Mouse (Mus musculus) forebrain, postnatal 0 days (tissue): Measurements from ENCODE around the gene Fibcd1. TPM values are rescaled to one million over a fixed set of nuclear protein-coding genes. Genes with fewer than 3 reads are reported as not detected.

Experiments
- ATAC-seq: fragments of 200-750 bp; cut with Nextera tagmentation; 2 replicates; pipeline ENCODE4 v1.8.0; 2017; ENCODE audit warnings: mild to moderate bottlenecking, moderate library complexity
- DNase-seq: peaks from one replicate; pipeline ENCODE4 v3.0.0-alpha.2; 2015
- H3K27ac ChIP-seq: fragments of 300-500 bp; sonication (generic); 2 replicates; pipeline ENCODE4 v1.5.1; 2014; ENCODE audit warnings: low read depth, mild to moderate bottlenecking, antibody characterized with exemption, low read length, moderate library complexity, mixed read lengths
- H3K27me3 ChIP-seq: fragments of 300-500 bp; sonication (generic); 2 replicates; pipeline ENCODE4 v1.6.1; 2014; ENCODE audit warnings: mild to moderate bottlenecking, low read length, mixed read lengths; ENCODE audit not compliant: insufficient read depth
- H3K36me3 ChIP-seq: fragments of 300-500 bp; sonication (generic); 2 replicates; pipeline ENCODE4 v1.6.1; 2014; ENCODE audit warnings: mild to moderate bottlenecking, moderate library complexity; ENCODE audit not compliant: insufficient read depth
- H3K4me1 ChIP-seq: fragments of 300-500 bp; sonication (generic); 2 replicates; pipeline ENCODE4 v1.6.1; 2014; ENCODE audit warnings: antibody characterized with exemption; ENCODE audit not compliant: insufficient read depth
- H3K4me2 ChIP-seq: fragments of 300-500 bp; sonication (generic); 2 replicates; pipeline ENCODE4 v1.6.1; 2014; ENCODE audit warnings: low read depth, mild to moderate bottlenecking, moderate library complexity
- H3K4me3 ChIP-seq: fragments of 300-500 bp; sonication (generic); 2 replicates; pipeline ENCODE4 v1.5.1; 2014; ENCODE audit warnings: low read depth, low read length, mixed read lengths
- H3K9ac ChIP-seq: fragments of 300-500 bp; sonication (generic); 2 replicates; pipeline ENCODE4 v1.6.1; 2014; ENCODE audit warnings: mild to moderate bottlenecking
- H3K9me3 ChIP-seq: fragments of 300-500 bp; sonication (generic); 2 replicates; pipeline ENCODE4 v1.6.1; 2016; ENCODE audit warnings: low read length
- CTCF ChIP-seq: sonication (generic); IDR thresholded peaks from 2 replicates; pipeline ENCODE4 v1.5.1; 2016; ENCODE audit warnings: antibody characterized with exemption, control low read depth, low read depth
- WGBS: fragments of 180-500 bp; shearing (Covaris S2); extraction: QIAGEN DNeasy Blood & Tissue Kit; methylation state at CpG from one replicate; pipeline ENCODE4 v1.1.7; 2014; 5-methylcytosine and 5-hydroxymethylcytosine counted together
- polyA plus RNA-seq: library from polyadenylated mRNA; unstranded; fragments of >200 nt; fragmentation: Nextera tagmentation; extraction: Ambion mirVana; gene quantifications from 2 replicates; pipeline ENCODE4 v1.2.1, GENCODE M21; 2015
- total RNA-seq: library from RNA; depleted of rRNA; stranded (reverse); fragments of >200 nt; gene quantifications from 2 replicates; pipeline ENCODE4 v1.2.3, GENCODE M21; 2014

Gene Fibcd1
- total and polyA plus RNA-seq, 2 experiments from 2014 or later = 8.5 to 12.7 TPM

DNA sequence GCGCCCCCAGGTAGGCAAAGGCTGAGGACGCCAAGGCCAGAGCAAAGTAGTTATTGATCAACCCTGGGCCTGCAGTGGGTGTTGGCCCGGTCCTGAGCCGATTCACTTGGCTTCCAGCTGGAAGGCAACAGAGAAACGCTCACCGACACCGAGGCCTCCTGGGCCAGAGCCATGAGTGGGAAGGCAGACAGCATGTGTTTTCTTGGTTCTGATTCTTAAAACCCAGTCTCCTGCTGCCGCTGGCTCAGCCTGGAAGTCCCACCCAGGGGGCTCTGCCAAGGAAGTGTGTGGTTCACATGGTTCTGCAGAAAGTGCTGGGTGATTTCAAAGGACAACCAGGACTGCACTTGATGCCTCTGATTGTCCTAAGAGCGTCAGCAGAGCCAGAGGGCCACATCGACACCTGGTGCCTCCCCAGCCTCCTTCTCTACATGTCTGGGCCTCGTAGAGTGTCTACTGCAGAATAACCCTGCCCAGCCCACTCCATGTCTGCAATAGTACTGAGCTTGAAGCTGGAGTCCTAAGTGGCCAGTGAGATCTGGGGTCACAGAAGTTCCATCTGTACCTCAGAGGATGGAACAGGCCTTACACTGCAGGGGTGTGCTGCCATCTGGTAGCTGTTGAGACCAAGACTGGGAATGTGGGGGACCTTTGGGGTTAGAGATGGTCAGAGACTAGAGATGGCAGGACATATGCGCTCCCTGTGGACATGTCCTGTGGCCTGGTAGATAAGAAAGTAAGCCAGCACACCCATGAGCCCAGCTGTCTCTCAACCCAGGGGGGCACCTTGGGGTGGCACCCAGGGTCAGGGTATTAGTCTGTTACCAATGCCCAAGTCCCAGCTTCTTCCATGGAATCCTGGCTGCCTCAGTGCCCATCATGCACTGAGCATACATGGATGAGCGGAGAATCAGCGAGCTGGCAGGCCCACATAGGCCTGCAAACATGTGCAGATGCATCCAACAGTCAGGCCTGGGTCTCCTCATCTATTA lies 19.4 kb downstream of the Fibcd1 start:
- Histone ChIP-seq H3K9me3 (no peaks in the 10 kb centered on the region), H3K36me3 (no peaks in the 10 kb centered on the region), H3K4me3 (no peak overlapping the region), H3K4me1 (peaks cover 21% of the 10 kb centered on the region), H3K27ac (no peak overlapping the region), H3K9ac (no peak overlapping the region), H3K27me3 (no peaks in the 10 kb centered on the region), H3K4me2 (no peak overlapping the region)
- no peak for TF ChIP-seq CTCF
- 73% methylated on average over 14 of the region's 14 CpGs for WGBS
- DNase-seq (no peak), ATAC-seq (no peak)

DNA sequence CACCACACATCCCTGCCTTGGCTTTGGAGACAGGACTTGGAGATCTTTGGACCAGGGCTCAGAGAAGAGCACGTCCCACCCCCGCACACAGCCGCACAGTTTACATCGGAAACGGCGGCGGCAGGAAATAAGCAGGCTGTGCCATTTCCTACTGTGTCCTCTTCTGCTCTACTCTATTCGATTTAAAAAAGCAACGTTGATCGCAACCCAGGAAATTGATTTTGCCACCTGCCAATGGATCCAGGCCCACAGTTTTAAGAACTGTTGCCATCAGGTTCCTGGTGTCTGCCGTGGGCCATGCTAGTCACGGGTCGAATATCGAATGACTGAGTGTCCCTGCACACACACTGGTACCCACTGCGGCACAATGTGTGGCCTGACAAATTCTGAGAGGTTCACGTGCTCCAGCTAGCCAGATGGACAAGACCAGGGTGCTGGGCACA lies 20.3 kb downstream of the Fibcd1 start:
- ATAC-seq = no peak
- 57% methylated on average over 16 of the region's 16 CpGs for WGBS
- no peaks in the 10 kb centered on the region for H3K27me3 ChIP-seq
- H3K9ac ChIP-seq = no peak overlapping the region; the same call in 1 of the 2 replicates
- H3K4me3 ChIP-seq = no peak overlapping the region
- no peaks in the 10 kb centered on the region for H3K9me3 ChIP-seq
- no peaks in the 10 kb centered on the region for H3K36me3 ChIP-seq
- H3K4me1 ChIP-seq = peaks cover 21% of the 10 kb centered on the region
- H3K27ac ChIP-seq = no peak overlapping the region
- no peak for DNase-seq
- no peak for TF ChIP-seq CTCF
- H3K4me2 ChIP-seq = no peak overlapping the region

DNA sequence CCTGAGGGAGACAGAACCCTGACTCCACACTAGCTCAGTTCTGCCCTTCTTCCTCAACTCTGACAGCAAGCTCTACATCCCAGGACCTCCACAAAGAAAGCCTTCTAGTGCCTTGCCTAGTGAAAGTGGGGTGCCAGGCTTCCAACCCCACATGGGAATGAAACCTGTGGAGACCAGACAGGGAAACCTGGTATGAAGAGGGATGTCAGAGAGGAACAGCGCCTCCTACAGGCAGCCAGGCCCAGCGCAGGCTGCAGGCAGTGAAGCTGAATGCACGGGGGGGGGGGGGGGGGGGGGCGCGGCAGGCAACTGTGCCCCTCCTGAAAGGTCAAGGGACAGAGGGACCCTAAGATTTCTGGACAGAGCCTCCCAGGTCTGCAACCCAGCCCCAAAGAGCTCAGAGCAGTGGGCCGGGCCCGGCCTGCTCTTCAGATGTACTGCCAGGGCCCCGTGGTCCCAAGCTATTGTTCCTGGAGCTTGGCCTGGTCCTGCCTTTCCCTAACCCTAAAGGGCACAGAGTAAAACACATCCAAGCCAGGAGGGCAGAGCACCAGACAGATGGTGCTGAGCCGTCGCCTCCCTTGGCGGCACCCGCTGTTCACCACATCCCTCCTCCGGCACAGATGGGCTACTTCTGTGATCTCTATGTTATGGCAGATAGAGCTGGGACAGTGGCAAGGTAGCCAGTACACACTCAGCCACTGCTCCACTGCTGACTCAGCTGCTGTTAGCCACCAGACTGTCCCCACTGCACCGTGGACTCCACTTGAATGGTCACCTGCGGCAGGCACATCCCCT lies 21.7 kb downstream of the Fibcd1 start:
- Histone ChIP-seq H3K36me3 (no peaks in the 10 kb centered on the region), H3K27me3 (no peaks in the 10 kb centered on the region), H3K4me1 (peaks cover 21% of the 10 kb centered on the region), H3K4me2 (no peak overlapping the region), H3K9me3 (no peaks in the 10 kb centered on the region), H3K27ac (no peak overlapping the region), H3K9ac (no peak overlapping the region), H3K4me3 (no peak overlapping the region)
- ATAC-seq = no peak
- WGBS = 61% methylated on average over 12 of the region's 15 CpGs
- TF ChIP-seq CTCF = peak; percentile 61
- DNase-seq = peak; percentile 57

DNA sequence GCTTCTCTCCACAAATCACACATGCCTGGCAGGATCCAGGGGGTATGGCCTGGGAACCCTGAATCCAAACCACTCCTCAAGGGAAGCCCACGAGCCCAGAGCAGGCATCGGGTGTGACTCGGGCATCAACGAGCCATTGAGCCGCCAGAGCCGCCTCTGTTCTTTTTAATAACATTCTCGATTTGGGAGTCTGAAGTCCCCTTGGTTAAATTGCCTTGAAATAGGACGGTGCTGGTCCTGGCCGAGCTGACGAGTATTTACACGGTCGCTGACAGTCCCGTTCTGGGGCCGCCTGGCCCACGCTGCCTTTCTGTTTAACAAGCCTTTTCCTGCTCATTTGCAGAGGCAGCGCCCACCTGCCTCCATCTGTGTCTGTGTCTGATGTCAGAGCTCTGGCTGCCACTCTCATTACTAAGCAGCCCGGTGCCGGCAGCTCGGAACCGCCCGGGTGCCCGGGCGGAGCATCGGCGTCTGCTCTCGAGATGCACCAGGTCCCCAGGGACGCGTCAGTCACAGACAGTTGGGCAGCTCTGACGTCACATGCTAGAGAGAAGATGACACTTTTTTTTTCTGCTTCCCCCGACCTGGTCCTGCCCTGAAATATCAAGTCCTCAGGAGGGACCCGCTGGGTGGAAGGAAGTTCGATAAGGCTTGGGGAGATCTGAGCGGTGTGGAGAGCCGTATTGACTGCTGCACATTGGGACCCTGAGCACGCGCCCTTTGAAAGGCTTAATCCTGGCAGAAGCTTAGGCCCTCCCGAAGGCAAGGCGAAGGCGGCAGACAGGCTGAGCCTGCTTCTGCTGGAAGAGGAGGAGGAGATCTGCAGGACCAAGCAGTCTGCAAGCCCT lies 23.1 kb downstream of the Fibcd1 start:
- Histone ChIP-seq H3K36me3 (no peaks in the 10 kb centered on the region), H3K4me2 (peak overlapping the region; percentile 43), H3K4me1 (peaks cover 21% of the 10 kb centered on the region), H3K9ac (peak overlapping the region; percentile 26; the same call in 1 of the 2 replicates), H3K27ac (0 out of 2 replicates have a peak overlapping the region, but pooled peaks have one; percentile 21), H3K27me3 (no peaks in the 10 kb centered on the region), H3K4me3 (peak overlapping the region; percentile 22), H3K9me3 (no peaks in the 10 kb centered on the region)
- no peak for TF ChIP-seq CTCF
- peak; percentile 72 for ATAC-seq
- DNase-seq = peak; percentile 72
- WGBS = 6% methylated on average over 39 of the region's 39 CpGs

DNA sequence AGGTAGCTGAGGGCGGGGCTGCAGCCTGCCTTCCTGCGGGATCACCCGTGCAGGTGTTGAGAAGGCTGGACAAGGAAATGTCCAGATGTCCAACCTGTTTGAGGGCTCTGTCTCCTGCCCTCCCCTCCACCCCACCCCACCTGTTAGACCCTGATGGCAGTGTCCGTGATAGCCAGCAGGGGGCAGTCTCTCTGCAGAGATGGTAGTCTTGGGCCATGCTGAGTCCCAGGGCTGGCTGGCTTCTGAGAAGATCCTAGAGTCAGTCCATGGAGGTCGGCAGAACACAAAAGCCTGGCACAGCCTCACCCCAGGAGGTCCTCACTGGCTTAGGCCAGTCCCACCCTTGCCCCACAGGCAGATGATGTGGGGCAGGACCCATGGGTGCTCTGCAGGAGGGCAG lies 30.4 kb downstream of the Fibcd1 start:
- H3K4me3 ChIP-seq = no peak overlapping the region
- WGBS = 33% methylated on average over 5 of the region's 5 CpGs
- H3K36me3 ChIP-seq = no peaks in the 10 kb centered on the region; the same call in 1 of the 2 replicates
- no peak overlapping the region for H3K9ac ChIP-seq
- no peak overlapping the region for H3K27ac ChIP-seq
- peak; percentile 80 for TF ChIP-seq CTCF
- H3K4me1 ChIP-seq = no peaks in the 10 kb centered on the region
- H3K27me3 ChIP-seq = no peaks in the 10 kb centered on the region
- DNase-seq (peak; percentile 66), ATAC-seq (peak; percentile 52; the same call in 1 of the 2 replicates)
- H3K4me2 ChIP-seq = no peak overlapping the region
- no peaks in the 10 kb centered on the region for H3K9me3 ChIP-seq

DNA sequence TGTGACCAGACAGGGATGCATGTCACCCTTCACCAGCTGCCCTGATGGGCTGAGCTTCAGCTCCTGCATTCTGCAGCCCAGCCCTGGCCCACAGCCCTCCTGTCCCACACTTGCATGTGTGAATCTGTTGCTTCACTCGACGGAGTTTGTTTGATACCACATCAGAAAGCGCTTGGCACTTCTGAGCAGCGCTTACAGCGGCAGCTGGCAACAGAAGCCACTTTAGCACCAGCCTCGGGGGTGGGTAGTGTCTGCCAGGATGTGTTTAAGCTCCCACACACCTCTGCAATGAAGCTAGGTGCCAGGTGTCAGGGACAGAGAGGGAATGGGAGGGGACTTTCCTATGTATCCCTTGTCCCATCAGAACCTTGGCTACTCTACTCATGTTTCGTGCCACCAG lies 31.1 kb downstream of the Fibcd1 start:
- H3K9me3 ChIP-seq = no peaks in the 10 kb centered on the region
- no peaks in the 10 kb centered on the region; the same call in 1 of the 2 replicates for H3K36me3 ChIP-seq
- WGBS = 56% methylated on average over 7 of the region's 7 CpGs
- H3K27ac ChIP-seq = no peak overlapping the region
- H3K4me1 ChIP-seq = no peaks in the 10 kb centered on the region
- H3K4me2 ChIP-seq = no peak overlapping the region
- H3K4me3 ChIP-seq = no peak overlapping the region
- H3K9ac ChIP-seq = no peak overlapping the region
- ATAC-seq (peak; percentile 34; the same call in 1 of the 2 replicates), DNase-seq (no peak)
- H3K27me3 ChIP-seq = no peaks in the 10 kb centered on the region
- no peak for TF ChIP-seq CTCF
